Mouse (Mus musculus): ENCODE data around the gene Calm1. TPM values are rescaled to one million over a fixed set of nuclear protein-coding genes. Genes with fewer than 3 reads are reported as not detected.

Calm1 gene
- total and polyA plus RNA-seq, 3 experiments, result 450 to 750 (median 627) TPM

- no peak for TF ChIP-seq ZC3H11A (IDR thresholded peaks at IDR 0.05; ENCODE audit: low read depth, low read length)
- TF ChIP-seq TBP (conservative IDR thresholded peaks at IDR 0.05; ENCODE audit: low read depth, low read length), result peak; percentile 62; the same call in 1 of the 2 replicates
- no peak for TF ChIP-seq USF2 (conservative IDR thresholded peaks at IDR 0.05; ENCODE audit: low read depth, low read length)
- no peak for TF ChIP-seq RCOR1 (conservative IDR thresholded peaks at IDR 0.05; ENCODE audit: low read depth, low read length)
- no peak for TF ChIP-seq USF1 (IDR thresholded peaks at IDR 0.05; ENCODE audit: low read depth, low read length)
- TF ChIP-seq MAZ (IDR thresholded peaks at IDR 0.05; ENCODE audit: low read depth, low read length), result peak; percentile 77
- TF ChIP-seq PAX5 (IDR thresholded peaks at IDR 0.05; ENCODE audit: low read length), result no peak
- TF ChIP-seq ZMIZ1 (IDR thresholded peaks at IDR 0.05; ENCODE audit: low read depth, low read length), result peak; percentile 22; the same call in 1 of the 2 replicates
- no peak for TF ChIP-seq RAD21 (IDR thresholded peaks at IDR 0.05; ENCODE audit: low read depth, low read length)
- no peak for TF ChIP-seq ZKSCAN1 (IDR thresholded peaks at IDR 0.05; ENCODE audit: borderline replicate concordance, low read depth, low read length)
Measured at GRCm38 (mm10) chr12:100159261-100159975, 39.8 kb upstream of the Calm1 start, which contains the start of gene Nrde2 (continued).

GRCm38 (mm10) chr12:100164991-100165500 lies 34.2 kb upstream of the Calm1 start:
- Histone ChIP-seq H3K36me3 (replicated peaks in 1 of 2; ENCODE audit: control insufficient read depth in 1 of 2, insufficient read depth in 1 of 2, low read length in 1 of 2) (no peaks in the 10 kb centered on the region), H3K4me1 (ENCODE audit: control insufficient read depth in 1 of 2, insufficient read depth in 2 of 2) (peaks cover 7 to 15% of the 10 kb centered on the region in 2 experiments), H3K9ac (ENCODE audit: insufficient read depth, low read depth) (no peak overlapping the region), H3K4me2 (ENCODE audit: insufficient read depth, low read depth, poor library complexity, severe bottlenecking) (no peak overlapping the region), H3K27me3 (replicated peaks) (no peaks in the 10 kb centered on the region), H3K4me3 (replicated peaks in 1 of 3; ENCODE audit: low read depth in 2 of 3, low read length in 2 of 3, poor library complexity in 1 of 3) (no peak overlapping the region), H3K27ac (ENCODE audit: insufficient read depth, low read depth) (no peak overlapping the region), H3K9me3 (replicated peaks; ENCODE audit: low read length) (no peaks in the 10 kb centered on the region), H3K79me2 (replicated peaks; ENCODE audit: control insufficient read depth, extremely low read depth, insufficient read depth, poor library complexity, severe bottlenecking) (no peaks in the 10 kb centered on the region)
- dilution Hi-C loops (cut with MboI; ENCODE audit: extremely low pct_ligation_motif_present, extremely low pct_unique_long_range_greater_than_20kb, low sequenced_read_pairs), result no loop called here
- DNase-seq (ENCODE audit: extremely low read depth), result no peak
- no peak for TF ChIP-seq EP300 (IDR thresholded peaks at IDR 0.05; ENCODE audit: low read length)
- TF ChIP-seq MAFK (IDR thresholded peaks at IDR 0.05; ENCODE audit: insufficient replicate concordance, low read length), result no peak
- TF ChIP-seq ETS1 (conservative IDR thresholded peaks at IDR 0.05; ENCODE audit: low read depth, low read length), result no peak
- TF ChIP-seq POLR2A (IDR thresholded peaks at IDR 0.05; ENCODE audit: low read depth, low read length), result no peak
- TF ChIP-seq E2F4 (IDR thresholded peaks at IDR 0.05; ENCODE audit: insufficient replicate concordance, low read depth, low read length), result no peak
- TF ChIP-seq KAT2A (IDR thresholded peaks at IDR 0.05; ENCODE audit: insufficient replicate concordance, low read length), result no peak
- TF ChIP-seq UBTF (IDR thresholded peaks at IDR 0.05; ENCODE audit: low read depth, low read length), result no peak
- no peak for TF ChIP-seq MAX (IDR thresholded peaks at IDR 0.05; ENCODE audit: low read length)
- no peak for TF ChIP-seq MAZ (IDR thresholded peaks at IDR 0.05; ENCODE audit: low read depth, low read length)
- TF ChIP-seq NRF1 (IDR thresholded peaks at IDR 0.05; ENCODE audit: low read depth, low read length), result no peak
- no peak for TF ChIP-seq ZMIZ1 (IDR thresholded peaks at IDR 0.05; ENCODE audit: low read depth, low read length)
- no peak for TF ChIP-seq JUND (conservative IDR thresholded peaks at IDR 0.05; ENCODE audit: low read depth, low read length)
- TF ChIP-seq BHLHE40 (IDR thresholded peaks at IDR 0.05; ENCODE audit: low read depth, low read length), result no peak
- TF ChIP-seq ZKSCAN1 (IDR thresholded peaks at IDR 0.05; ENCODE audit: borderline replicate concordance, low read depth, low read length), result no peak
- TF ChIP-seq PAX5 (IDR thresholded peaks at IDR 0.05; ENCODE audit: low read length), result no peak
- TF ChIP-seq CTCF (conservative IDR thresholded peaks at IDR 0.05 in 1 of 2, IDR thresholded peaks at IDR 0.05 in 1 of 2; ENCODE audit: low read depth in 2 of 2, low read length in 2 of 2), result no peak
- no peak for TF ChIP-seq TCF12 (IDR thresholded peaks at IDR 0.05; ENCODE audit: low read depth, low read length)
- TF ChIP-seq NELFE (IDR thresholded peaks at IDR 0.05; ENCODE audit: low read depth, low read length), result no peak
- in situ Hi-C loops (cut with MboI; ENCODE audit: low pct_ligation_motif_present, low pct_unique_long_range_greater_than_20kb, low sequenced_read_pairs), result loop anchor here (10.0 kb wide), 3 partner anchors 260 to 680 kb away; no protein-coding TSS in a partner anchor
